Mouse (Mus musculus) c-Kit-positive CD71-positive TER-119-negative erythroid progenitor cells, embryonic 14.5 days (primary cell): ENCODE results near the gene Flnb.

Source experiments
- DNase-seq: peaks from one replicate; pipeline ENCODE4 v3.0.0-alpha.2; 2013; ENCODE audit warnings: low read depth

Gene Flnb

GRCm38 (mm10) chr14:7863199-7863598 lies 45.4 kb downstream of the Flnb start:
- DNase-seq: no peak

- no peak for DNase-seq
Observed at GRCm38 (mm10) chr14:7863871-7864505, 46.2 kb downstream of the Flnb start.

- no peak for DNase-seq
Observed at GRCm38 (mm10) chr14:7864506-7864899, 46.7 kb downstream of the Flnb start.

- DNase-seq: no peak
Observed at GRCm38 (mm10) chr14:7867224-7867623, 49.5 kb downstream of the Flnb start.

- no peak for DNase-seq
Observed at GRCm38 (mm10) chr14:7867841-7868240, 50.1 kb downstream of the Flnb start.

GRCm38 (mm10) chr14:7869796-7870195 lies 52.0 kb downstream of the Flnb start:
- DNase-seq: no peak

- DNase-seq: no peak
Observed at GRCm38 (mm10) chr14:7873552-7873951, 55.8 kb downstream of the Flnb start.

- DNase-seq: no peak
Observed at GRCm38 (mm10) chr14:7874495-7874894, 56.7 kb downstream of the Flnb start.

- no peak for DNase-seq
Observed at GRCm38 (mm10) chr14:7877957-7878356, 60.2 kb downstream of the Flnb start.

- DNase-seq: no peak
Observed at GRCm38 (mm10) chr14:7880389-7880788, 62.6 kb downstream of the Flnb start.

GRCm38 (mm10) chr14:7881533-7881932 lies 63.8 kb downstream of the Flnb start:
- no peak for DNase-seq

- no peak for DNase-seq
Observed at GRCm38 (mm10) chr14:7882050-7882449, 64.3 kb downstream of the Flnb start.

- DNase-seq: no peak
Observed at GRCm38 (mm10) chr14:7884158-7884557, 66.4 kb downstream of the Flnb start.

- DNase-seq: no peak
Observed at GRCm38 (mm10) chr14:7884841-7885240, 67.1 kb downstream of the Flnb start.

GRCm38 (mm10) chr14:7885540-7885939 lies 67.8 kb downstream of the Flnb start:
- no peak for DNase-seq

GRCm38 (mm10) chr14:7886008-7886407 lies 68.3 kb downstream of the Flnb start:
- DNase-seq: no peak

- DNase-seq: no peak
Observed at GRCm38 (mm10) chr14:7887171-7887570, 69.4 kb downstream of the Flnb start.

- no peak for DNase-seq
Observed at GRCm38 (mm10) chr14:7888294-7888693, 70.5 kb downstream of the Flnb start.

- DNase-seq: no peak
Observed at GRCm38 (mm10) chr14:7888811-7889651, 71.3 kb downstream of the Flnb start.

GRCm38 (mm10) chr14:7889834-7890233 lies 72.1 kb downstream of the Flnb start:
- no peak for DNase-seq

GRCm38 (mm10) chr14:7891401-7891800 lies 73.6 kb downstream of the Flnb start:
- no peak for DNase-seq

- no peak for DNase-seq
Observed at GRCm38 (mm10) chr14:7896126-7896525, 78.4 kb downstream of the Flnb start.

- DNase-seq: no peak
Observed at GRCm38 (mm10) chr14:7896699-7897098, 78.9 kb downstream of the Flnb start.

- no peak for DNase-seq
Observed at GRCm38 (mm10) chr14:7899986-7900385, 82.2 kb downstream of the Flnb start.
